Mouse (Mus musculus): ENCODE results near the gene Kctd17. TPM values are rescaled to one million over a fixed set of nuclear protein-coding genes. Genes with fewer than 3 reads are reported as not detected.
A peak's percentile ranks its signal among the peaks of the same experiment; 100 is the strongest.

Gene Kctd17
- polyA plus RNA-seq, 1 experiment: 31.4 TPM

GRCm38 (mm10) chr15:78455168-78455567 is 26.8 kb downstream of the Kctd17 start:
- no peaks in the 10 kb centered on the region for H3K4me1 ChIP-seq (ENCODE audit: control insufficient read depth, insufficient read depth, low read length)
- H3K27ac ChIP-seq (ENCODE audit: insufficient read depth, low read length): no peak overlapping the region
- H3K9ac ChIP-seq (ENCODE audit: low read depth, poor library complexity, severe bottlenecking): no peak overlapping the region
- no peaks in the 10 kb centered on the region for H3K9me3 ChIP-seq (replicated peaks; ENCODE audit: control insufficient read depth, insufficient read depth, low read length, poor library complexity, severe bottlenecking)
- no peaks in the 10 kb centered on the region for H3K36me3 ChIP-seq (ENCODE audit: control insufficient read depth, insufficient read depth, low read length, poor library complexity, severe bottlenecking)
- H3K27me3 ChIP-seq (ENCODE audit: control insufficient read depth, insufficient read depth, low read length, poor library complexity, severe bottlenecking): no peaks in the 10 kb centered on the region
- TF ChIP-seq EP300 (IDR thresholded peaks at IDR 0.05; ENCODE audit: insufficient read depth, low read depth, low read length): no peak
- no peak for TF ChIP-seq CTCF (IDR thresholded peaks at IDR 0.05; ENCODE audit: low read depth, low read length)
- TF ChIP-seq POLR2A (IDR thresholded peaks at IDR 0.05; ENCODE audit: insufficient read depth, low read length): no peak
- no peak overlapping the region for H3K4me3 ChIP-seq (ENCODE audit: low read depth, low read length)

GRCm38 (mm10) chr15:78456051-78456450 is 27.7 kb downstream of the Kctd17 start:
- H3K9ac ChIP-seq (ENCODE audit: low read depth, poor library complexity, severe bottlenecking): no peak overlapping the region
- no peaks in the 10 kb centered on the region for H3K36me3 ChIP-seq (ENCODE audit: control insufficient read depth, insufficient read depth, low read length, poor library complexity, severe bottlenecking)
- no peaks in the 10 kb centered on the region for H3K9me3 ChIP-seq (replicated peaks; ENCODE audit: control insufficient read depth, insufficient read depth, low read length, poor library complexity, severe bottlenecking)
- H3K4me1 ChIP-seq (ENCODE audit: control insufficient read depth, insufficient read depth, low read length): no peaks in the 10 kb centered on the region
- H3K27ac ChIP-seq (ENCODE audit: insufficient read depth, low read length): no peak overlapping the region
- no peaks in the 10 kb centered on the region for H3K27me3 ChIP-seq (ENCODE audit: control insufficient read depth, insufficient read depth, low read length, poor library complexity, severe bottlenecking)
- H3K4me3 ChIP-seq (ENCODE audit: low read depth, low read length): no peak overlapping the region
- TF ChIP-seq CTCF (IDR thresholded peaks at IDR 0.05; ENCODE audit: low read depth, low read length) (no peak), POLR2A (IDR thresholded peaks at IDR 0.05; ENCODE audit: insufficient read depth, low read length) (no peak), EP300 (IDR thresholded peaks at IDR 0.05; ENCODE audit: insufficient read depth, low read depth, low read length) (no peak)

- no peak overlapping the region for H3K9ac ChIP-seq (ENCODE audit: low read depth, poor library complexity, severe bottlenecking)
- no peak for TF ChIP-seq CTCF (IDR thresholded peaks at IDR 0.05; ENCODE audit: low read depth, low read length)
- no peak for TF ChIP-seq EP300 (IDR thresholded peaks at IDR 0.05; ENCODE audit: insufficient read depth, low read depth, low read length)
- no peak for TF ChIP-seq POLR2A (IDR thresholded peaks at IDR 0.05; ENCODE audit: insufficient read depth, low read length)
- no peak overlapping the region for H3K27ac ChIP-seq (ENCODE audit: insufficient read depth, low read length)
Observed at GRCm38 (mm10) chr15:78457193-78457592, 28.8 kb downstream of the Kctd17 start.

GRCm38 (mm10) chr15:78462981-78463380 is 34.6 kb downstream of the Kctd17 start:
- Histone ChIP-seq H3K4me3 (ENCODE audit: low read depth, low read length) (no peak overlapping the region), H3K27ac (ENCODE audit: insufficient read depth, low read length) (no peak overlapping the region), H3K27me3 (ENCODE audit: control insufficient read depth, insufficient read depth, low read length, poor library complexity, severe bottlenecking) (no peaks in the 10 kb centered on the region), H3K9me3 (replicated peaks; ENCODE audit: control insufficient read depth, insufficient read depth, low read length, poor library complexity, severe bottlenecking) (no peaks in the 10 kb centered on the region), H3K4me1 (ENCODE audit: control insufficient read depth, insufficient read depth, low read length) (no peaks in the 10 kb centered on the region), H3K9ac (ENCODE audit: low read depth, poor library complexity, severe bottlenecking) (no peak overlapping the region), H3K36me3 (ENCODE audit: control insufficient read depth, insufficient read depth, low read length, poor library complexity, severe bottlenecking) (no peaks in the 10 kb centered on the region)
- TF ChIP-seq POLR2A (IDR thresholded peaks at IDR 0.05; ENCODE audit: insufficient read depth, low read length) (no peak), CTCF (IDR thresholded peaks at IDR 0.05; ENCODE audit: low read depth, low read length) (no peak), EP300 (IDR thresholded peaks at IDR 0.05; ENCODE audit: insufficient read depth, low read depth, low read length) (no peak)

More at GRCm38 (mm10) chr15:78457193-78457592, 28.8 kb downstream of the Kctd17 start:
- Histone ChIP-seq H3K4me1 (ENCODE audit: control insufficient read depth, insufficient read depth, low read length) (no peaks in the 10 kb centered on the region), H3K4me3 (ENCODE audit: low read depth, low read length) (no peak overlapping the region), H3K27me3 (ENCODE audit: control insufficient read depth, insufficient read depth, low read length, poor library complexity, severe bottlenecking) (no peaks in the 10 kb centered on the region), H3K36me3 (ENCODE audit: control insufficient read depth, insufficient read depth, low read length, poor library complexity, severe bottlenecking) (no peaks in the 10 kb centered on the region), H3K9me3 (replicated peaks; ENCODE audit: control insufficient read depth, insufficient read depth, low read length, poor library complexity, severe bottlenecking) (no peaks in the 10 kb centered on the region)

GRCm38 (mm10) chr15:78466809-78467208 is 38.4 kb downstream of the Kctd17 start:
- Histone ChIP-seq H3K9me3 (replicated peaks; ENCODE audit: control insufficient read depth, insufficient read depth, low read length, poor library complexity, severe bottlenecking) (no peaks in the 10 kb centered on the region), H3K4me3 (ENCODE audit: low read depth, low read length) (no peak overlapping the region), H3K27me3 (ENCODE audit: control insufficient read depth, insufficient read depth, low read length, poor library complexity, severe bottlenecking) (no peaks in the 10 kb centered on the region), H3K9ac (ENCODE audit: low read depth, poor library complexity, severe bottlenecking) (no peak overlapping the region), H3K36me3 (ENCODE audit: control insufficient read depth, insufficient read depth, low read length, poor library complexity, severe bottlenecking) (no peaks in the 10 kb centered on the region), H3K4me1 (ENCODE audit: control insufficient read depth, insufficient read depth, low read length) (no peaks in the 10 kb centered on the region), H3K27ac (ENCODE audit: insufficient read depth, low read length) (no peak overlapping the region)
- no peak for TF ChIP-seq EP300 (IDR thresholded peaks at IDR 0.05; ENCODE audit: insufficient read depth, low read depth, low read length)
- peak; percentile 4 for TF ChIP-seq CTCF (IDR thresholded peaks at IDR 0.05; ENCODE audit: low read depth, low read length)
- TF ChIP-seq POLR2A (IDR thresholded peaks at IDR 0.05; ENCODE audit: insufficient read depth, low read length): no peak

- Histone ChIP-seq H3K4me1 (ENCODE audit: control insufficient read depth, insufficient read depth, low read length) (no peaks in the 10 kb centered on the region), H3K9ac (ENCODE audit: low read depth, poor library complexity, severe bottlenecking) (no peak overlapping the region), H3K4me3 (ENCODE audit: low read depth, low read length) (no peak overlapping the region), H3K27ac (ENCODE audit: insufficient read depth, low read length) (no peak overlapping the region), H3K9me3 (replicated peaks; ENCODE audit: control insufficient read depth, insufficient read depth, low read length, poor library complexity, severe bottlenecking) (no peaks in the 10 kb centered on the region), H3K27me3 (ENCODE audit: control insufficient read depth, insufficient read depth, low read length, poor library complexity, severe bottlenecking) (no peaks in the 10 kb centered on the region), H3K36me3 (ENCODE audit: control insufficient read depth, insufficient read depth, low read length, poor library complexity, severe bottlenecking) (no peaks in the 10 kb centered on the region)
- TF ChIP-seq EP300 (IDR thresholded peaks at IDR 0.05; ENCODE audit: insufficient read depth, low read depth, low read length): no peak
- no peak for TF ChIP-seq POLR2A (IDR thresholded peaks at IDR 0.05; ENCODE audit: insufficient read depth, low read length)
- TF ChIP-seq CTCF (IDR thresholded peaks at IDR 0.05; ENCODE audit: low read depth, low read length): no peak
Observed at GRCm38 (mm10) chr15:78467570-78467969, 39.2 kb downstream of the Kctd17 start.

All from ES-Bruce4 (cell line).